Mouse (Mus musculus): ENCODE data around the gene Duox1. TPM values are rescaled to one million over a fixed set of nuclear protein-coding genes. Genes with fewer than 3 reads are reported as not detected.

The Duox1 gene
- total RNA-seq (2023), result not detected

DNA sequence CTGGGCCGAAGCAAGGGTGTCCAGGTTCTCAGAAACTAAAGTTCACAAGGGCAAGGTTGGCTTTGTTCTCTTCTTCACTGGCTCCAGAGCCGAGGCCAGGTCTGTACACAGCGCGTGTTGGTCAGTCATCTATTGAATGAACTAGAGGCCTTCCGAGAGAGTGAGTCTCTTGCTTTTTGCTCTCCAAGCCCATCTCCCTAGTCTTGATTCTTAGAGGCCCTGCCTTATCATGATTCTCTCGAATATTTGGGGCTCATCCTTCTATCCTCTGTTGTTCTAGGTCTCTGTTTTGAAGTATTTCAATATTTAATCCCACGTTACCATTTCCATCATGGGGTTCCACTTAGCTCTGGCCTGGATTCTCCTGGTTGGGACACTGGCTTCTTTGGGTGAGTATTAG lies at the start of gene Duox1:
Duox1 (plus strand) TSS at position 301 of the 400 bp plus-strand sequence.

DNA sequence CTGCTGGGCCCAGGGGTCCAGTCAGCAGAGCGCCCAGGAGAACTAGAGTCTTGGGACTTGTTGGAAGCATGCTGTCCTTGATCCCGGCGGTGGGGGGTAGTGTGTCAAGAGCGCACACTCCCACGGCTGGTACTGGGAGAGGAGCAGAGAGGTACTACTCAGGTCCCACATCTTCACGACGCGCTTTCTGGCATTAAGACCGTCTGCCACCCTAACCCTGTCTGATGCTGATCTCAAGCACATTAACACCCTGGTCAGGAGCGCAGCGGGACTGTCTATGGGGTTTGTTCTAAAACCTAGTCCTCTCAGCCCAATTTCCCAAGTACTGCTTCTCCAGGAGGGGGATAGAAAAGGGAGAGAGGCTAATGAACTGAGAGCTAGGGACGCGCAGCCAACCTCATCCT lies 17.4 kb upstream of the Duox1 start, which contains the start of gene Duox2:
Duox2 (minus strand) TSS at position 354 of the 404 bp plus-strand sequence.

DNA sequence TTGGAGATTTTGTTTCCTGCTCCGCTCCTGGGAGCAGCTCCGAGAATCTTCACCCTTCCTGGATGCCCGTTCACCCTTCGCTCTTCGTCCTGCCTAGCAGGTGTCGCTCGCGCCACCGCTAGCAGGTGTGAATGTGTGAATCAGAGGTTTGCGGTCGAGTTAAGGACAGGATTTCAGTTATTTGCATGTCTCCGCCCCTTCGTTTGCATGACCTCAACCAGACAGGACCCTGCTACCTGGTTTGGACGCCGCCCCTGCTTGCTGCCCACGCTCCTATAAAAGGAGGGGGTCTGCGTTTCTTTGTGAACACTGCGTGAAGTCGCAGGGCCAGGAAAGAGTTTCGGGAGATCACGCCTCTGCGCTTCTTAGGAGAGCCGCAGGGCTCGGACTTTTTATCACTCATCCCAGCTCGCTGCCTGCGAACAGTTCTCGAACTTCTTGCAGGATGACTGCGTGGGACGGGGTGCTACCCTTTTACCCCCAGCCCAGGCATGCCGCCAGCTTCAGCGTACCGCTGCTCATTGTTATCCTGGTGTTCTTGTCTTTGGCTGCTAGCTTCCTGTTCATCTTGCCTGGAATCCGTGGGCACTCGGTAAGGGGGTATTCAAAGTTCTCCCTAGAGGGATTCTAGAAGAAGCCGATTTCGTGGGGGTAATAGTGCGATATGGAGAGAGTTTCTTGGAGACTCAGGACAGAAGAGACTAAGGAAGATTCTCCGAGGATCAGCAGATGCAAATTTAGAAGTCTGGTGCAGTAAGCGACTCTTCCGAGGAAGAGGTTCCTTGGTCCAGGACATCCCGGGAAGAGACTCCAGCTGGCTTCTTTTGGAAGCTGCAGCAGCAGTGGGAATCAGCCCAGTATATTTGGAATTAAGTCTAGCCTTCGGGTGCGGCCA lies 16.6 kb upstream of the Duox1 start, which contains the start of gene Duoxa2:
Duoxa2 (plus strand) TSS at position 305 of the 895 bp plus-strand sequence.

DNA sequence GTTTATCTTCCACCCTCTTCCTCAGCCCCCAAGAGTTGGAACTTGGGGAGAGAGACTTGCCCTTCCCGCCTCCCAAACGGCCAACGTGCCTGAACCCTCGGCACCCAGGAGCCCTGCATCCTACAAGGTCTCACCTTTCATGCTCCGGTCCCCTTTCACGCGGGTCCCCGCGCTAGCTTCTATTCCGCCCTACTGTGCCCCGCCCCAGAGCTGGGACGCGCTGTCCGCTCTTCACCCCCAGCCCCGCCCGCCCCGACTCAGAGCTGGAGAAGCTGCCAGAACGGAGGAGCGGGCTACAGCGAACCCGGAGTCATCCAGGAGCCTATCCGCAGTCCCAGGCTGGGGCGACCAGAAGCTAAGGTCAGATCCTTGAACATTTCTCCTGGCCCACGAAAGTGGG lies 1.9 kb upstream of the Duox1 start, which contains the start of gene Duoxa1:
Duoxa1 (minus strand) TSS at position 195 of the 400 bp plus-strand sequence.

DNA sequence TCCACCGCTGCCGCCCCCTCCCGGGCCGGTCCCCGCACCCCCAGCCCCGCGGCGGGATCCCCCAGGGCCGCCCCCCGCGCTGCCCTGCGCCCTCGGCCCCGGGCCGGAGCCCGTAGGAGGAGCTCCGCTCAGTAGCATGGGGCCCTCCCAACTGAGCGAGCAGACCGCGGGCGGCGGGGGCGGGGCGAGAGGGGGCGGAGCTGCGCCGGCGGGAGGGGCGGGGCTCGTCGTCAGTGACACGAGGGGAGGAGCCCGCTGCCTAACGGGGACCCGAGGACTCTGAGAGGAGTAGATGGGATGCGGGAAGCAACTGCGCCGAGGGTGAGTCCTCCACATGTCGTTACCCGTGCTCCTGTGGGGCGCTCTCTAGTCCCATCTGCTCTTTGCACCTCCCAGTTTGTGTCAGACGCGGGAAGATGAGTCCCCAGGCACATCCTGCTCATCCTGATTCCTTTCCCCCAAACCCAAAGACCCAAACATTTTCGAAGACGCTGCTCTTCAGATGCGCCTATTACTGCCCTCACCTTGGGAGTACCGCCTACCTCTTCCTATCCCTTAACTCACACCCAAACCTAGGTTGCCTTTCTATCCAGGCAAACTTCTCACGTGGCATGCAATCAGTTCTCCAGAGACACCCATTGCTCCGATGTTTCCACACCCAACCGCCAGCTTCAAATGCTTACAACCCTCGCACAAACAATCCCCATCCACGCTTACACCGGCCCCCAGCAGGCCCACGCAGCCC lies 53.7 kb downstream of the Duox1 start, which contains the start of gene Shf:
Shf (minus strand) TSS at position 168 of the 745 bp plus-strand sequence.

Other genes starting within 250 kb of the Duox1 start
- 10 to 100 TPM; 31.6 to 31.7 TPM for gene Spg11, start 197.3 kb upstream of the Duox1 start, total RNA-seq (2023)
- gene B2m, start 168.0 kb upstream of the Duox1 start, total RNA-seq (2023), result 1,000 to 10,000 TPM; 1,480 to 1,487 TPM
- gene Trim69, start 155.0 kb upstream of the Duox1 start, total RNA-seq (2023), result under 1 TPM; 0.42 to 0.61 TPM
- gene Patl2, start 129.5 kb upstream of the Duox1 start, total RNA-seq (2023), result not detected
- gene Terb2, start 129.4 kb upstream of the Duox1 start, total RNA-seq (2023), result not detected
- gene Sord, start 80.9 kb upstream of the Duox1 start, total RNA-seq (2023), result 1 to 10 TPM; 5.6 to 7.1 TPM
- not detected for gene Duox2, start 17.2 kb upstream of the Duox1 start, total RNA-seq (2023)
- not detected for gene Duoxa2, start 16.8 kb upstream of the Duox1 start, total RNA-seq (2023)
- not detected for gene Duoxa1, start 1.9 kb upstream of the Duox1 start, total RNA-seq (2023)
- 1 to 10 TPM; 3.6 to 4.0 TPM for gene Shf, start 53.5 kb downstream of the Duox1 start, total RNA-seq (2023)
- gene Slc28a2, start 110.8 kb downstream of the Duox1 start, total RNA-seq (2023), result 100 to 1,000 TPM; 122 to 141 TPM
- 1 to 10 TPM; 2.7 to 3.8 TPM for gene Gm14085, start 169.3 kb downstream of the Duox1 start, total RNA-seq (2023)